ENCODE assay signal across 23 mouse cellular contexts in the genomic region with DNA sequence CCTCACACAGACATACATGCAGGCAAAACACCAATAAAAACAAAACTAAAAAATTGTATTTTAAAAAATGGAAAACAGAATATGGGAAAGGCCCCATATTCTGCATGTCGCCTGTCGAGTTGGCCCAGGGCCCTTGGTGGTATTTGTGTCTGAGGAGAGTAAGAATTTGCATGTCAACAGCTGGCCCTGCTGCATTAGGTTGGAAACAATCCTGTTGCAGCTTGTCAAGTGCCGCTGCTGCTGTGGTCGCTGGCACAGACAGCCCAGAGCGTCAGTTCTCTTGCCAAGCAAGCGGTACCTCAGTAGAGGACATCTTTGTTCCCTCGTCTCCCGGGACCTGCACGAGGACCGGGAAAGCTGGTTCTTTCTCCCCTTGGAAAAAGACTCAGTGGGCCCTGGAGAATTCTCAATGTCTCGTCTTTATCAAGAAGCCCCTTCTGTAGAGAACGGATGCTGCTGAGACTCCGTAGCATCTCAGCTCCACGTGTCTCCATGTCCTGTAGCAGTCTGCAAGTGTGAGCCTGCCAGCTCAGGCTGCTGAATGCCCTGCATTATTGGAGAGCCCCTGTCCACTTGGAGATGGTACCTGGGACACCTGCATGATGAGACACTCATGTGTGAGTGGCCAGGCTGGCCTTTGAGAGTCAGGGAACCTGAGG. TPM values are rescaled to one million over a fixed set of nuclear protein-coding genes. Genes with fewer than 3 reads are reported as not detected.
DNase-seq lines count a peak whose midpoint lies in the region; ATAC-seq and TF ChIP-seq lines count a peak whose summit lies in the region.
"Had no signal": no experiment of that assay in that cellular context is flagged by ENCODE, and none has a peak within 500 bp of the region (broad histone marks: within the 10 kb centered on the region; RNA-seq: fewer than 3 reads in every experiment).

No protein-coding gene starts in this region.

- H3K4me2 ChIP-seq in heart, embryonic 11.5 days, result no peak overlapping the region
- no peak overlapping the region for H3K4me2 ChIP-seq in forebrain, embryonic 16.5 days (ENCODE audit: low read length)
- no peak overlapping the region for H3K4me2 ChIP-seq in midbrain, postnatal 0 days (ENCODE audit: low read depth, low read length, poor library complexity, severe bottlenecking)
- H3K4me2 ChIP-seq: heart, embryonic 12.5 days; limb, embryonic 15.5 days; midbrain, embryonic 12.5 days; neural tube, embryonic 12.5 days had no signal

- H3K9me3 ChIP-seq in heart, embryonic 11.5 days (replicated peaks; ENCODE audit: control insufficient read depth, low read length), result no peaks in the 10 kb centered on the region
- H3K9me3 ChIP-seq in forebrain, embryonic 16.5 days (ENCODE audit: control insufficient read depth, low read length), result no peaks in the 10 kb centered on the region
- H3K9me3 ChIP-seq in midbrain, postnatal 0 days (ENCODE audit: low read length), result no peaks in the 10 kb centered on the region
- H3K9me3 ChIP-seq: G1E; heart, embryonic 12.5 days; limb, embryonic 15.5 days; midbrain, embryonic 12.5 days; neural tube, embryonic 12.5 days had no signal

- DNase-seq in heart, postnatal 4 days, result peak; percentile 26
- peak; percentile 51 to 57 for DNase-seq in right cerebral cortex, postnatal 10 days (ENCODE audit: low spot score in 2 of 2)
- DNase-seq in right cerebral cortex, postnatal 36 days (ENCODE audit: low spot score in 2 of 2), result no peak
- DNase-seq in midbrain, postnatal 0 days (ENCODE audit: low spot score), result peak; percentile 51
- no peak for DNase-seq in gastrocnemius, adult 2 months
- DNase-seq in layer of hippocampus, adult 11-12 months (ENCODE audit: low spot score), result no peak
- DNase-seq: cerebellum, adult 9-10 months; gastrocnemius, postnatal 25 days; kidney, adult 2 months; kidney, postnatal 36 days; liver, postnatal 0 days; lung, postnatal 36 days; right cerebral cortex, postnatal 25 days had no signal

- WGBS in heart, embryonic 11.5 days (ENCODE audit: insufficient replicate concordance), result 65% methylated on average over 14 of the region's 14 CpGs
- 18% methylated on average over 14 of the region's 14 CpGs for WGBS in forebrain, embryonic 16.5 days
- WGBS in midbrain, postnatal 0 days, result 35% methylated on average over 14 of the region's 14 CpGs

- H3K27ac ChIP-seq in heart, embryonic 11.5 days (ENCODE audit: low read depth, low read length), result no peak overlapping the region
- H3K27ac ChIP-seq in forebrain, embryonic 16.5 days (ENCODE audit: low read length), result peak overlapping the region; percentile 11
- no peak overlapping the region for H3K27ac ChIP-seq in midbrain, postnatal 0 days (ENCODE audit: low read depth, low read length)
- H3K27ac ChIP-seq in gastrocnemius, adult 2 months, result no peak overlapping the region
- H3K27ac ChIP-seq: limb, embryonic 15.5 days; midbrain, embryonic 12.5 days; neural tube, embryonic 12.5 days had no signal

- ATAC-seq in heart, embryonic 11.5 days (replicated peaks; ENCODE audit: insufficient number of reproducible peaks, low FRiP score, low TSS enrichment), result no peak
- 0 out of 2 replicates have a peak, but pooled peaks have one; percentile 17 for ATAC-seq in forebrain, embryonic 16.5 days
- ATAC-seq in midbrain, postnatal 0 days (ENCODE audit: low FRiP score), result no peak
- ATAC-seq: liver, postnatal 0 days had no signal

- H3K4me3 ChIP-seq in heart, embryonic 11.5 days (ENCODE audit: low read depth, low read length), result no peak overlapping the region
- no peak overlapping the region for H3K4me3 ChIP-seq in forebrain, embryonic 16.5 days (replicated peaks; ENCODE audit: low read length)
- H3K4me3 ChIP-seq in midbrain, postnatal 0 days (ENCODE audit: low read depth, low read length), result no peak overlapping the region
- H3K4me3 ChIP-seq in gastrocnemius, adult 2 months, result no peak overlapping the region
- H3K4me3 ChIP-seq: heart, embryonic 12.5 days; limb, embryonic 15.5 days; midbrain, embryonic 12.5 days; neural tube, embryonic 12.5 days had no signal

- H3K4me1 ChIP-seq in heart, embryonic 11.5 days (ENCODE audit: control insufficient read depth, insufficient read depth, low read length), result 0 out of 2 replicates have a peak, but pooled peaks cover 3% of the 10 kb centered on the region
- peaks cover 47% of the 10 kb centered on the region for H3K4me1 ChIP-seq in forebrain, embryonic 16.5 days (replicated peaks; ENCODE audit: control insufficient read depth, insufficient read depth, low read length)
- peaks cover 7% of the 10 kb centered on the region; the same call in 1 of the 2 replicates for H3K4me1 ChIP-seq in midbrain, postnatal 0 days (ENCODE audit: insufficient read depth, low read length)
- H3K4me1 ChIP-seq: heart, embryonic 12.5 days had no signal

- intact Hi-C loops in gastrocnemius, adult 2 months (cut with DNase I), result no loop called here

- H3K27me3 ChIP-seq in heart, embryonic 11.5 days (ENCODE audit: control insufficient read depth, insufficient read depth, low read length), result no peaks in the 10 kb centered on the region
- no peaks in the 10 kb centered on the region for H3K27me3 ChIP-seq in forebrain, embryonic 16.5 days (replicated peaks; ENCODE audit: control insufficient read depth, insufficient read depth, low read length)
- no peaks in the 10 kb centered on the region for H3K27me3 ChIP-seq in midbrain, postnatal 0 days (ENCODE audit: insufficient read depth, low read length)
- H3K27me3 ChIP-seq: limb, embryonic 15.5 days had no signal

- TF ChIP-seq CTCF in midbrain, postnatal 0 days (IDR thresholded peaks at IDR 0.05), result no peak
- no peak for TF ChIP-seq CTCF in gastrocnemius, adult 2 months (IDR thresholded peaks at IDR 0.05)

- H3K9ac ChIP-seq in heart, embryonic 11.5 days (ENCODE audit: low read depth, low read length), result no peak overlapping the region
- no peak overlapping the region for H3K9ac ChIP-seq in forebrain, embryonic 16.5 days (replicated peaks; ENCODE audit: low read depth, low read length)
- no peak overlapping the region for H3K9ac ChIP-seq in midbrain, postnatal 0 days (replicated peaks; ENCODE audit: low read length, poor library complexity, severe bottlenecking)
- H3K9ac ChIP-seq: heart, embryonic 12.5 days; liver, postnatal 0 days; midbrain, embryonic 12.5 days; neural tube, embryonic 12.5 days had no signal

- no peaks in the 10 kb centered on the region for H3K36me3 ChIP-seq in heart, embryonic 11.5 days (ENCODE audit: control insufficient read depth, insufficient read depth, low read length)
- H3K36me3 ChIP-seq in forebrain, embryonic 16.5 days (ENCODE audit: control insufficient read depth, insufficient read depth), result no peaks in the 10 kb centered on the region
- H3K36me3 ChIP-seq in midbrain, postnatal 0 days (ENCODE audit: insufficient read depth, low read length), result no peaks in the 10 kb centered on the region
- H3K36me3 ChIP-seq: G1E; heart, embryonic 12.5 days; limb, embryonic 15.5 days; midbrain, embryonic 12.5 days; neural tube, embryonic 12.5 days had no signal

RNA-seq across cellular contexts. Expression of a gene that starts 12.4 kb away (rescaled TPM):
- total RNA-seq in heart, postnatal 4 days (2021), result not detected
- 0.13 TPM in 1 of 2 replicates, not detected in the other for polyA plus RNA-seq in heart, embryonic 11.5 days (2014; fragmentation: Nextera tagmentation; extraction: Ambion mirVana)
- polyA plus RNA-seq in forebrain, embryonic 16.5 days (2015; fragmentation: Nextera tagmentation; extraction: Ambion mirVana), result 0.14 TPM in 1 of 2 replicates, not detected in the other
- total RNA-seq in midbrain, postnatal 0 days (2014; rRNA removed), result 0.38 TPM in 1 of 2 replicates, not detected in the other
- 0.07 TPM in 1 of 2 replicates, not detected in the other for polyA plus RNA-seq in midbrain, postnatal 0 days (2015; fragmentation: Nextera tagmentation; extraction: Ambion mirVana)
- not detected for total RNA-seq in gastrocnemius, adult 2 months (2021)
- total RNA-seq: adrenal gland, postnatal 4 days; gastrocnemius, postnatal 25 days; layer of hippocampus, postnatal 10 days had no signal
- polyA plus RNA-seq: G1E; heart, embryonic 12.5 days; liver, postnatal 0 days; midbrain, embryonic 12.5 days; neural tube, embryonic 12.5 days; testis, adult 2 months had no signal

Comparison
In these comparisons a context has a peak if more than half of its experiments do, and no peak if none do; other contexts are left out.
1. DNase-seq: peak in heart, postnatal 4 days (single experiment), right cerebral cortex, postnatal 10 days (2 of 2) and midbrain, postnatal 0 days (single experiment); none in right cerebral cortex, postnatal 36 days (0 of 2), gastrocnemius, adult 2 months (single experiment) and layer of hippocampus, adult 11-12 months (single experiment).